Mouse (Mus musculus): Measurements from ENCODE around the gene Lpin2. TPM values are rescaled to one million over a fixed set of nuclear protein-coding genes. Genes with fewer than 3 reads are reported as not detected.

The Lpin2 gene
- polyA plus RNA-seq, 1 experiment from 2014 or later, result 38.4 TPM

- Histone ChIP-seq H3K4me3 (no peak overlapping the region), H3K27me3 (no peaks in the 10 kb centered on the region), H3K27ac (replicated peaks) (no peak overlapping the region), H3K4me1 (peaks cover 8% of the 10 kb centered on the region; the same call in 1 of the 2 replicates), H3K9ac (replicated peaks) (no peak overlapping the region), H3K4me2 (replicated peaks) (no peak overlapping the region), H3K9me3 (no peaks in the 10 kb centered on the region), H3K36me3 (no peaks in the 10 kb centered on the region)
- no peak for ATAC-seq (replicated peaks)
- 46% methylated on average over 10 of the region's 10 CpGs for WGBS
These were observed 3.7 kb upstream of the Lpin2 start for GRCm38 (mm10) chr17:71178530-71179181.

- 83% methylated on average over 11 of the region's 11 CpGs for WGBS
- Histone ChIP-seq H3K9me3 (no peaks in the 10 kb centered on the region), H3K36me3 (no peaks in the 10 kb centered on the region), H3K4me1 (peaks cover 14% of the 10 kb centered on the region), H3K9ac (replicated peaks) (no peak overlapping the region), H3K27ac (replicated peaks) (no peak overlapping the region), H3K4me3 (no peak overlapping the region), H3K4me2 (replicated peaks) (no peak overlapping the region), H3K27me3 (no peaks in the 10 kb centered on the region)
- ATAC-seq (replicated peaks), result no peak
These were observed 2.6 kb upstream of the Lpin2 start for GRCm38 (mm10) chr17:71179551-71180309.

- Histone ChIP-seq H3K27me3 (no peaks in the 10 kb centered on the region), H3K36me3 (no peaks in the 10 kb centered on the region), H3K4me1 (peaks cover 23% of the 10 kb centered on the region), H3K4me3 (no peak overlapping the region), H3K27ac (replicated peaks) (no peak overlapping the region), H3K4me2 (replicated peaks) (no peak overlapping the region), H3K9me3 (no peaks in the 10 kb centered on the region), H3K9ac (replicated peaks) (no peak overlapping the region)
- WGBS, result 97% methylated on average over 4 of the region's 4 CpGs
- ATAC-seq (replicated peaks), result no peak
These were observed 1.8 kb upstream of the Lpin2 start for GRCm38 (mm10) chr17:71180601-71181000.

GRCm38 (mm10) chr17:71182871-71183656, 704 bp downstream of the Lpin2 start:
- peak overlapping the region; percentile 57 for H3K4me3 ChIP-seq
- H3K9me3 ChIP-seq, result no peaks in the 10 kb centered on the region
- no peaks in the 10 kb centered on the region for H3K27me3 ChIP-seq
- ATAC-seq (replicated peaks), result peak; percentile 98
- no peaks in the 10 kb centered on the region for H3K36me3 ChIP-seq
- H3K4me2 ChIP-seq (replicated peaks), result peak overlapping the region; percentile 95
- peaks cover 25% of the 10 kb centered on the region for H3K4me1 ChIP-seq
- peak overlapping the region; percentile 90 for H3K27ac ChIP-seq (replicated peaks)
- WGBS, result under 1% methylated on average over 62 of the region's 71 CpGs
- peak overlapping the region; percentile 66 for H3K9ac ChIP-seq (replicated peaks)

GRCm38 (mm10) chr17:71183657-71184261, 1.4 kb downstream of the Lpin2 start:
- peaks cover 25% of the 10 kb centered on the region for H3K4me1 ChIP-seq
- under 1% methylated on average over 65 of the region's 79 CpGs for WGBS
- no peaks in the 10 kb centered on the region for H3K9me3 ChIP-seq
- H3K9ac ChIP-seq (replicated peaks), result peak overlapping the region; percentile 66
- no peaks in the 10 kb centered on the region for H3K36me3 ChIP-seq
- peak overlapping the region; percentile 95 for H3K4me2 ChIP-seq (replicated peaks)
- H3K4me3 ChIP-seq, result peak overlapping the region; percentile 57
- peak; percentile 20; the same call in 1 of the 2 replicates for ATAC-seq (replicated peaks)
- H3K27ac ChIP-seq (replicated peaks), result peak overlapping the region; percentile 90
- no peaks in the 10 kb centered on the region for H3K27me3 ChIP-seq

GRCm38 (mm10) chr17:71184356-71185111, 2.2 kb downstream of the Lpin2 start:
- H3K4me2 ChIP-seq (replicated peaks), result peak overlapping the region; percentile 95
- peak overlapping the region; percentile 90 for H3K27ac ChIP-seq (replicated peaks)
- no peaks in the 10 kb centered on the region for H3K9me3 ChIP-seq
- peaks cover 25% of the 10 kb centered on the region for H3K4me1 ChIP-seq
- no peaks in the 10 kb centered on the region for H3K36me3 ChIP-seq
- H3K4me3 ChIP-seq, result peak overlapping the region; percentile 57
- no peaks in the 10 kb centered on the region for H3K27me3 ChIP-seq
- ATAC-seq (replicated peaks), result no peak
- H3K9ac ChIP-seq (replicated peaks), result peak overlapping the region; percentile 66
- WGBS, result 3% methylated on average over 22 of the region's 22 CpGs

GRCm38 (mm10) chr17:71185368-71185767, 3.0 kb downstream of the Lpin2 start:
- H3K4me2 ChIP-seq (replicated peaks), result peak overlapping the region; percentile 95
- peak overlapping the region; percentile 57 for H3K4me3 ChIP-seq
- H3K36me3 ChIP-seq, result no peaks in the 10 kb centered on the region
- peaks cover 25% of the 10 kb centered on the region for H3K4me1 ChIP-seq
- H3K9ac ChIP-seq (replicated peaks), result 0 out of 2 replicates have a peak overlapping the region, but pooled peaks have one; percentile 66
- no peak overlapping the region for H3K27ac ChIP-seq (replicated peaks)
- H3K9me3 ChIP-seq, result no peaks in the 10 kb centered on the region
- WGBS, result 23% methylated on average over 1 of the region's 1 CpGs
- no peaks in the 10 kb centered on the region for H3K27me3 ChIP-seq
- ATAC-seq (replicated peaks), result no peak

GRCm38 (mm10) chr17:71190589-71190988, 8.2 kb downstream of the Lpin2 start:
- no peaks in the 10 kb centered on the region for H3K27me3 ChIP-seq
- no peak overlapping the region for H3K4me2 ChIP-seq (replicated peaks)
- ATAC-seq (replicated peaks), result no peak
- H3K4me1 ChIP-seq, result peaks cover 7% of the 10 kb centered on the region
- H3K9me3 ChIP-seq, result no peaks in the 10 kb centered on the region
- H3K36me3 ChIP-seq, result no peaks in the 10 kb centered on the region
- no peak overlapping the region for H3K4me3 ChIP-seq
- 92% methylated on average over 7 of the region's 7 CpGs for WGBS
- no peak overlapping the region for H3K27ac ChIP-seq (replicated peaks)
- H3K9ac ChIP-seq (replicated peaks), result no peak overlapping the region

GRCm38 (mm10) chr17:71191063-71191462, 8.7 kb downstream of the Lpin2 start:
- Histone ChIP-seq H3K36me3 (no peaks in the 10 kb centered on the region), H3K4me1 (peaks cover 9% of the 10 kb centered on the region), H3K4me2 (replicated peaks) (no peak overlapping the region), H3K27me3 (no peaks in the 10 kb centered on the region), H3K9me3 (no peaks in the 10 kb centered on the region), H3K27ac (replicated peaks) (no peak overlapping the region), H3K4me3 (no peak overlapping the region), H3K9ac (replicated peaks) (no peak overlapping the region)
- no peak for ATAC-seq (replicated peaks)
- 97% methylated on average over 2 of the region's 2 CpGs for WGBS

- no peak overlapping the region for H3K27ac ChIP-seq (replicated peaks)
- no peaks in the 10 kb centered on the region for H3K9me3 ChIP-seq
- ATAC-seq (replicated peaks), result no peak
- no peak overlapping the region for H3K9ac ChIP-seq (replicated peaks)
- no peak overlapping the region for H3K4me2 ChIP-seq (replicated peaks)
- no peaks in the 10 kb centered on the region for H3K27me3 ChIP-seq
- WGBS, result 79% methylated on average over 8 of the region's 8 CpGs
- H3K4me1 ChIP-seq, result peaks cover 9% of the 10 kb centered on the region
- H3K36me3 ChIP-seq, result no peaks in the 10 kb centered on the region
- H3K4me3 ChIP-seq, result no peak overlapping the region
These were observed 9.5 kb downstream of the Lpin2 start for GRCm38 (mm10) chr17:71191651-71192419.

- Histone ChIP-seq H3K4me2 (replicated peaks) (no peak overlapping the region), H3K9me3 (no peaks in the 10 kb centered on the region), H3K4me3 (no peak overlapping the region), H3K36me3 (no peaks in the 10 kb centered on the region), H3K27ac (replicated peaks) (no peak overlapping the region), H3K27me3 (no peaks in the 10 kb centered on the region), H3K9ac (replicated peaks) (no peak overlapping the region), H3K4me1 (peaks cover 9% of the 10 kb centered on the region)
- no peak for ATAC-seq (replicated peaks)
- 78% methylated on average over 1 of the region's 1 CpGs for WGBS
These were observed 10.7 kb downstream of the Lpin2 start for GRCm38 (mm10) chr17:71193019-71193418.

Measured in forebrain, embryonic 15.5 days (tissue).